Mouse (Mus musculus): Measurements from ENCODE around the gene Adm2. TPM values are rescaled to one million over a fixed set of nuclear protein-coding genes. Genes with fewer than 3 reads are reported as not detected.

Gene Adm2
- polyA plus RNA-seq, 1 experiment = not detected

DNA sequence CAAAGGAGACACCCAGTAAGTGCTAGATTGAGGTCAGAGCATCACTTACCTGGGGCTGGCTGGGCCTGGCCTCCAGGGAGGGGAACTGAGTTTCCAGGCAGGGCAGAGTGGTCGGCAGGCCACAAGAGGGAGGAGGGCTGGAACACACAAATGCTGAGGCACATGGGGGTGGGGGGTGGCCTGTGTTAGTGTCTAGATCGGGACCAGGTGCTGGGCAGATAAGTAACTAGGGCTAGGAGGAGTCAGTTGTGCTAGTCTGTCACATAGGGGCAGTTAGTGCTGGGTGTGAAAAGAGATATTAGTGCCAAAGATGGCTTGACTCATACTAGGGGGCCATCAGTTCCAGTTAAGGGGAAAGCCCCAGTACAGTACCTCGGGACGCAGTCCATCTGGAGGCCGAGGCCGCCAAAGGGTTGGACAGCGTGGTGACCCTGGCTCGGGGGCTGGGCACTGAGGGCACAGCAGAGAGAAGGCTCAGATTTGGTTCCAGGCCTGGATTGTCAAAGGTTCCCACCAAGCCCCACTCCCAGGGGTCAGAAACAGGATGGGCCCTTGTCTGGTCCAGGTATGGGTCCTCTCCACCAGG is 26.8 kb upstream of the Adm2 start:
- Histone ChIP-seq H3K36me3 (ENCODE audit: control insufficient read depth, insufficient read depth, low read length) (peaks cover 5% of the 10 kb centered on the region), H3K27ac (ENCODE audit: control insufficient read depth, insufficient read depth, low read depth, low read length) (no peak overlapping the region), H3K4me1 (ENCODE audit: control insufficient read depth, insufficient read depth, low read length) (no peaks in the 10 kb centered on the region), H3K4me3 (ENCODE audit: control insufficient read depth, low read depth, low read length) (no peak overlapping the region), H3K27me3 (ENCODE audit: control insufficient read depth, insufficient read depth, low read length) (no peaks in the 10 kb centered on the region)
- TF ChIP-seq CTCF (IDR thresholded peaks at IDR 0.05; ENCODE audit: control insufficient read depth, insufficient read depth, insufficient replicate concordance, low read depth, low read length) (no peak), POLR2A (IDR thresholded peaks at IDR 0.05; ENCODE audit: control insufficient read depth, low read depth, low read length) (no peak)

DNA sequence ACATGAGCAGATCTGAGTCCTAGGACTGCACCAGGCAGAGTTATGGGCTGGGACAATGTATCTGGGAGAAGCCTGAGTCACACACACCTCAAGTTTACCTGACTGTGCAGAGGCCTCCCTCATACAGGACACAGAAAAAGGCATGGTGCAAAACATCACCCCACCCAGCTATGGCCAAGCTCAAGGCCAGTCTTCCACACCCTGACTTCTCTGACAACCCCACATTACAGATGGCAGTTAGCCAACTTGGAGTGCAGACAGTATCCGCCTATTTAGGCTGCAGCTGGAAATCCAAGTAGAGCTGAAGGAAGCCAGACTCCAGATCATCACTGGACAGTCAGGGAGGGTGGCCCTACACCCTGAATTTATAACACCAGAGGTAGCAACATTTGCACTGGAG is 26.1 kb upstream of the Adm2 start:
- Histone ChIP-seq H3K36me3 (ENCODE audit: control insufficient read depth, insufficient read depth, low read length) (peaks cover 5% of the 10 kb centered on the region), H3K27ac (ENCODE audit: control insufficient read depth, insufficient read depth, low read depth, low read length) (no peak overlapping the region), H3K27me3 (ENCODE audit: control insufficient read depth, insufficient read depth, low read length) (no peaks in the 10 kb centered on the region), H3K4me3 (ENCODE audit: control insufficient read depth, low read depth, low read length) (no peak overlapping the region), H3K4me1 (ENCODE audit: control insufficient read depth, insufficient read depth, low read length) (no peaks in the 10 kb centered on the region)
- TF ChIP-seq CTCF (IDR thresholded peaks at IDR 0.05; ENCODE audit: control insufficient read depth, insufficient read depth, insufficient replicate concordance, low read depth, low read length) (no peak), POLR2A (IDR thresholded peaks at IDR 0.05; ENCODE audit: control insufficient read depth, low read depth, low read length) (no peak)

DNA sequence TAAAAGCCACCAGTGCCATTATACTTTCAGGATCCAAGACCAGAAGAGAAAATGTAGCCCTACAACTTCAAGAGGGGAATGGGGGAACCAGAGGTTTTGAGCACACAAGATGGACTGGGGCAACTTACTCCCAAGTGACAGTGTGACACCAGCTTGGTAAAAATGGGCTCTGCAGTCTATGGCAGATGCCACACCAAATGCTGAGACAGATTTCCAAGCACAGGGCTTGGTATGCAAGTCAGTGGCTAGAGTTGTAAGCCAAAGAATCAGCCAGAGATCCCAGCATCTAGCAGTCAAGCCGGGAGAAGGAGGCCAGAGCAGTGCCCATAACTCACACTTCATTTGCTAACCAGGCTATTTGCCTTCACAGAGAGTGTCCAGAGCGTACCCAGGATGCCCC is 24.8 kb upstream of the Adm2 start:
- no peaks in the 10 kb centered on the region for H3K27me3 ChIP-seq (ENCODE audit: control insufficient read depth, insufficient read depth, low read length)
- no peak overlapping the region for H3K27ac ChIP-seq (ENCODE audit: control insufficient read depth, insufficient read depth, low read depth, low read length)
- no peaks in the 10 kb centered on the region for H3K4me1 ChIP-seq (ENCODE audit: control insufficient read depth, insufficient read depth, low read length)
- H3K36me3 ChIP-seq (ENCODE audit: control insufficient read depth, insufficient read depth, low read length) = peaks cover 7% of the 10 kb centered on the region
- TF ChIP-seq CTCF (IDR thresholded peaks at IDR 0.05; ENCODE audit: control insufficient read depth, insufficient read depth, insufficient replicate concordance, low read depth, low read length) (no peak), POLR2A (IDR thresholded peaks at IDR 0.05; ENCODE audit: control insufficient read depth, low read depth, low read length) (no peak)
- no peak overlapping the region for H3K4me3 ChIP-seq (ENCODE audit: control insufficient read depth, low read depth, low read length)

DNA sequence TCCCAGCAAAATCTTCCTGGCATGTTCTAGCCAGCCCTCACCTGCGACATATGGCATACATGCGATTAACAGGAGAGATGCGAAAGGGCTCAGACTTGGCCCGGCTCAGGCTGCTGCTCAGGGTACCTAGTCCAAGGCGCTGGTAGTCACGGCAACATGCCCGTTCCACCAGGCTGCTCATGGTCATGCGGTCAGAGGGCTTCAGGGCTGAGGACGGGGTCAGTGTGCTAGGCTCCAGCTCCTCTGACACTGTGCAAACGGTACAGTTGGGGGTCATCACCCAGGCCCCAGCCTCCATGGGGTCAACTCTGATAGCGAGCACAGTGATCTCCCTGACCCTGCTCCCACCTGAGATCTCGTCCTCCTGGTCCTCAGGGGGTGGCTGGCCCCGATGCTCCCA is 22.3 kb upstream of the Adm2 start:
- Histone ChIP-seq H3K36me3 (ENCODE audit: control insufficient read depth, insufficient read depth, low read length) (peaks cover 8% of the 10 kb centered on the region), H3K27ac (ENCODE audit: control insufficient read depth, insufficient read depth, low read depth, low read length) (no peak overlapping the region)
- TF ChIP-seq POLR2A (IDR thresholded peaks at IDR 0.05; ENCODE audit: control insufficient read depth, low read depth, low read length) = no peak
- TF ChIP-seq CTCF (IDR thresholded peaks at IDR 0.05; ENCODE audit: control insufficient read depth, insufficient read depth, insufficient replicate concordance, low read depth, low read length) = no peak

DNA sequence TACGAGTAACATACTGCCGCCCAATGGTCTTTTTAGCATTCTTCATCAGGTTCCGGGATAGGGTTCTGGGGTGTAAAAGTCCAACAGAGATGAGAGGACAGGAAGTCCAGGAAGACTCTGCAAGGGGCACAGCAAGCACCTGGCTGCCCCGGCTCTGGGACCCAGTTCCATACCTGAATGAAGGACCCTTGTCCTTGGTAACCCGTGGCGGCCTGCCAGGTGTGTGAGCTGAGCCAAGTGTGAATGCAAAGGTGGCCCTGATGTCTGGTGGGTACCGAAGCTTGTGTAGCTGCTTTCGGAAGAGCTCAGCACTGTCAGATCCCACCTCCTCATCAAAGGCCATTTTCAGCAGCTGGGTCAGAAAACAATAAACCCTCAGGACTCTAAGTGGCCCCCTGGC is 21.9 kb upstream of the Adm2 start:
- Histone ChIP-seq H3K36me3 (ENCODE audit: control insufficient read depth, insufficient read depth, low read length) (peaks cover 8% of the 10 kb centered on the region), H3K27me3 (ENCODE audit: control insufficient read depth, insufficient read depth, low read length) (no peaks in the 10 kb centered on the region), H3K4me1 (ENCODE audit: control insufficient read depth, insufficient read depth, low read length) (no peaks in the 10 kb centered on the region), H3K27ac (ENCODE audit: control insufficient read depth, insufficient read depth, low read depth, low read length) (no peak overlapping the region), H3K4me3 (ENCODE audit: control insufficient read depth, low read depth, low read length) (no peak overlapping the region)
- no peak for TF ChIP-seq CTCF (IDR thresholded peaks at IDR 0.05; ENCODE audit: control insufficient read depth, insufficient read depth, insufficient replicate concordance, low read depth, low read length)

More for the DNA sequence above, 22.3 kb upstream of the Adm2 start:
- no peak overlapping the region for H3K4me3 ChIP-seq (ENCODE audit: control insufficient read depth, low read depth, low read length)
- H3K4me1 ChIP-seq (ENCODE audit: control insufficient read depth, insufficient read depth, low read length) = no peaks in the 10 kb centered on the region
- no peaks in the 10 kb centered on the region for H3K27me3 ChIP-seq (ENCODE audit: control insufficient read depth, insufficient read depth, low read length)

DNA sequence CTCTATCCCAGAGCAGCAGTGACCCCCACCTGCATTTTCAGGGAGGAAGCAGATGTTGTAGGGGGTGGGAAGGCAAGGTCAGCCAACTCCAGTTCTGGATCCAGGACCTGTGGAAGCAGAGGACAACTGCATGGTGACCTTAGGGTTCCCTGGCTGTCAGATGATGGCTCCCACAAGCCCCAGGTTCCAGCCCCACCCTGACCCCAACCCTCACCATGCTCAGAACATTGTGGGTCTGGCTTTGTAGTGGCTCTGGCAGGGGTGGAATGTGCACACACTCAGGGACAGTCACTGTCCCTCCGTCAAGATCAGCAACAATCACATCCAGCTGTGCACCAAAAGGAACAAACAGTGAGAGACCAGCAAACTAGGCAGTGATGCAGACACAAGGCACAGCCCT is 16.6 kb upstream of the Adm2 start:
- Histone ChIP-seq H3K4me1 (ENCODE audit: control insufficient read depth, insufficient read depth, low read length) (no peaks in the 10 kb centered on the region; the same call in 1 of the 2 replicates), H3K27me3 (ENCODE audit: control insufficient read depth, insufficient read depth, low read length) (no peaks in the 10 kb centered on the region), H3K4me3 (ENCODE audit: control insufficient read depth, low read depth, low read length) (no peak overlapping the region), H3K36me3 (ENCODE audit: control insufficient read depth, insufficient read depth, low read length) (peaks cover 3% of the 10 kb centered on the region), H3K27ac (ENCODE audit: control insufficient read depth, insufficient read depth, low read depth, low read length) (no peak overlapping the region)
- peak; percentile 37; the same call in 1 of the 2 replicates for TF ChIP-seq POLR2A (IDR thresholded peaks at IDR 0.05; ENCODE audit: control insufficient read depth, low read depth, low read length)
- TF ChIP-seq CTCF (IDR thresholded peaks at IDR 0.05; ENCODE audit: control insufficient read depth, insufficient read depth, insufficient replicate concordance, low read depth, low read length) = no peak

DNA sequence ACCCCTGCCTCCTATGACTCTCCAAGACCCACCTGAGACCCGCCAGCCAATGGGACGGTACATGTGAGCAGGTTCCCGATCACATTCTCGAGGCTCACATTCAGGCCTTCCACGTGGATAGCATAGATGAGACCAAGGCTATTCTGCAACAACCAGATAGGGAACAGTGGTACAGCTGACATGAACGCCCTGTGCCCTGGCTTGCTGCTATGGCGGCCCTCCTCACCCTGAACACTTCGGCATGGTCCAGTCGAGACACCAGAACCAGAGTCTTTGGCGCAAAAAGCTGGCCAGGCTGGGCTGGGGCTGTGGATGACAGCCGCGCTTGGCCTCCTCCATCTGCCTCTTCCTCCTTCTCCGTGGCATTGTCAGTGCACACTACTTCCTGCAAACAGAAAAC is 15.1 kb upstream of the Adm2 start:
- H3K4me1 ChIP-seq (ENCODE audit: control insufficient read depth, insufficient read depth, low read length) = no peaks in the 10 kb centered on the region; the same call in 1 of the 2 replicates
- no peak overlapping the region for H3K27ac ChIP-seq (ENCODE audit: control insufficient read depth, insufficient read depth, low read depth, low read length)
- no peak for TF ChIP-seq CTCF (IDR thresholded peaks at IDR 0.05; ENCODE audit: control insufficient read depth, insufficient read depth, insufficient replicate concordance, low read depth, low read length)
- no peak for TF ChIP-seq POLR2A (IDR thresholded peaks at IDR 0.05; ENCODE audit: control insufficient read depth, low read depth, low read length)
- no peaks in the 10 kb centered on the region for H3K27me3 ChIP-seq (ENCODE audit: control insufficient read depth, insufficient read depth, low read length)
- H3K36me3 ChIP-seq (ENCODE audit: control insufficient read depth, insufficient read depth, low read length) = peaks cover 1% of the 10 kb centered on the region
- no peak overlapping the region for H3K4me3 ChIP-seq (ENCODE audit: control insufficient read depth, low read depth, low read length)
